Mouse (Mus musculus): Measurements from ENCODE around the gene Dvl2.

DNA sequence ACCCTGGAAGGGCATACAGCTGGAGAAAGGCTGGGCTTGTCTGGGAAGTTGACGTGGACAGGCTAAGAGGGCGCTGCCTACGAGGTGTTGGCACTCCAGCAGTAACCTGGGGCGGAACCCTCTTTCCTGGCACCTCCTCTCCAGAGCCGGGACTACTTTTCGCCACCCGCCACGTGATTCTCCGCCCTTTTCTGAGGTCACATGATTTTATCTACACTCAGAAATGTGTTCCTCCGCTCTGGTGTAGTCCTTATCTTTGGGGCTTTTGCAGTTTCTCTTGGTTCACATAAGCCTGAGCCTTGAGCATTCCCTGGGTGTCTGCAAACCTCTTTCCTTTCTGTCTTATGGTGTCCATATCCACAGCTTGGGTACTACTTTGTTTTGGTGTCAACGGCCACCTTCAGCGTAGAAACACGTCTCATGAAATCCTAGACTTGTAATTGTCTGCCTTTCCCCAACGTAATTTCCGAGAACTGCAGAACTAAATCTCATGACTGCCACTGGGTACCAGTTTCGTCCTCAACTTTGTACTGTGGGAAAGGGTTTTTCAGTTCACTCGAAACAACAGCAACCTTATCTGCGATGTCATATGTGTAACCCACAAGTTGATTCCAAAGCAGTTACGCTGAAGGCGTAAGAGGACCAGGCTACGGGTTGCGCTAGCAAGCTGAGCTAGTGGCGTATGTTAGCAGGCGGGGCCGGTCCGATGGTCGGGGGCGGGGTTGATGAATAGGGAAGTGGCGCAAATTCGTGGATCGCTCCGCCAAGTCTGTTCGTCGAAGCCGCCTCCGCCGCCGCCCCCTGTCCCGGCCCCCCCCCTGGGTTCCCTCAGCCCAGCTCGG, 9.3 kb upstream of the Dvl2 start, which contains the start of gene Gabarap:
- no peak for TF ChIP-seq CTCF (IDR thresholded peaks at IDR 0.05; ENCODE audit: borderline replicate concordance, extremely low read depth, insufficient read depth, insufficient read length)
- peak; percentile 26; the same call in 1 of the 2 replicates for TF ChIP-seq POLR2A (IDR thresholded peaks at IDR 0.05; ENCODE audit: borderline replicate concordance, extremely low read depth, insufficient read depth, insufficient read length, poor library complexity, severe bottlenecking)

Data from brain, embryonic 14.5 days (tissue).